Mouse (Mus musculus) myocyte (in vitro differentiated cells): Measurements from ENCODE around the gene Gm20388. TPM values are rescaled to one million over a fixed set of nuclear protein-coding genes. Genes with fewer than 3 reads are reported as not detected.
A peak's percentile ranks its signal among the peaks of the same experiment; 100 is the strongest.

ENCODE experiments used
- H3K27me3 ChIP-seq: one replicate; pipeline ENCODE4 v1.6.1; 2011; ENCODE audit not compliant: control insufficient read depth, insufficient read depth, insufficient read length
- H3K36me3 ChIP-seq: one replicate; pipeline ENCODE4 v1.6.1; 2011; ENCODE audit not compliant: control insufficient read depth, insufficient read depth
- H3K4me2 ChIP-seq: one replicate; pipeline ENCODE4 v1.6.1; 2011; ENCODE audit warnings: low read depth, control low read depth
- H3K4me3 ChIP-seq: one replicate; pipeline ENCODE4 v1.5.1; 2011; ENCODE audit warnings: mild to moderate bottlenecking, control low read depth, moderate library complexity
- H3K79me2 ChIP-seq: one replicate; pipeline ENCODE4 v1.6.1; 2011; ENCODE audit not compliant: control insufficient read depth, insufficient read depth
- H3ac ChIP-seq: one replicate; pipeline ENCODE4 v1.6.1; 2011; ENCODE audit not compliant: control insufficient read depth, insufficient read length
- CEBPB ChIP-seq: IDR thresholded peaks from 2 replicates; pipeline ENCODE4 v1.6.1; 2011; ENCODE audit warnings: mild to moderate bottlenecking, moderate library complexity; ENCODE audit not compliant: poor library complexity, insufficient read depth, severe bottlenecking
- E2F4 ChIP-seq: IDR thresholded peaks from one replicate; pipeline ENCODE4 v1.6.1; 2011; ENCODE audit warnings: mild to moderate bottlenecking, control low read depth, moderate library complexity; ENCODE audit not compliant: insufficient read depth
- MAX ChIP-seq: IDR thresholded peaks from one replicate; pipeline ENCODE4 v1.6.1; 2011; ENCODE audit warnings: low read depth, mild to moderate bottlenecking, control low read depth
- MYOD1 ChIP-seq, 3 experiments: IDR thresholded peaks; one replicate each; pipeline ENCODE4 v1.6.1; 2011; ENCODE audit warnings: control low read depth in 2 of 3, low read depth in 2 of 3, mild to moderate bottlenecking in 2 of 3, moderate library complexity in 1 of 3; ENCODE audit not compliant: insufficient read length in 2 of 3, control insufficient read depth in 1 of 3
- MYOG ChIP-seq, 3 experiments: IDR thresholded peaks; one replicate each; pipeline ENCODE4 v1.6.1; 2011; ENCODE audit warnings: control low read depth in 2 of 3, low read depth in 2 of 3, mild to moderate bottlenecking in 2 of 3; ENCODE audit not compliant: insufficient read length in 2 of 3, control insufficient read depth in 1 of 3, insufficient read depth in 1 of 3
- POLR2A ChIP-seq: IDR thresholded peaks from one replicate; pipeline ENCODE4 v1.6.1; 2011; ENCODE audit warnings: low read depth, mild to moderate bottlenecking, control low read depth, moderate library complexity; ENCODE audit not compliant: insufficient read length
- POLR2AphosphoS2 ChIP-seq: IDR thresholded peaks from one replicate; pipeline ENCODE4 v1.6.1; 2011; ENCODE audit warnings: low read depth, control low read depth; ENCODE audit not compliant: insufficient read length
- REST ChIP-seq: IDR thresholded peaks from one replicate; pipeline ENCODE4 v1.6.1; 2011; ENCODE audit warnings: mild to moderate bottlenecking, control low read depth, moderate library complexity; ENCODE audit not compliant: insufficient read depth, insufficient read length
- SRF ChIP-seq: IDR thresholded peaks from one replicate; pipeline ENCODE4 v1.6.1; 2011; ENCODE audit warnings: low read depth; ENCODE audit not compliant: control insufficient read depth, insufficient read length
- TCF12 ChIP-seq: IDR thresholded peaks from one replicate; pipeline ENCODE4 v1.6.1; 2011; ENCODE audit warnings: mild to moderate bottlenecking, control low read depth; ENCODE audit not compliant: poor library complexity, insufficient read depth, severe bottlenecking
- TCF3 ChIP-seq: IDR thresholded peaks from one replicate; pipeline ENCODE4 v1.6.1; 2011; ENCODE audit warnings: low read depth, control low read depth; ENCODE audit not compliant: insufficient read length
- USF1 ChIP-seq: IDR thresholded peaks from one replicate; pipeline ENCODE4 v1.6.1; 2011; ENCODE audit warnings: low read depth, mild to moderate bottlenecking, control low read depth, moderate library complexity
- polyA plus RNA-seq: library from polyadenylated mRNA; unstranded; fragments of >200 nt; fragmentation: generic; extraction: Trizol; gene quantifications from one replicate; pipeline ENCODE4 v1.2.1, GENCODE M21; 2012; ENCODE audit warnings: missing spikeins

Gene Gm20388
- polyA plus RNA-seq, 1 experiment: 15.3 TPM

DNA sequence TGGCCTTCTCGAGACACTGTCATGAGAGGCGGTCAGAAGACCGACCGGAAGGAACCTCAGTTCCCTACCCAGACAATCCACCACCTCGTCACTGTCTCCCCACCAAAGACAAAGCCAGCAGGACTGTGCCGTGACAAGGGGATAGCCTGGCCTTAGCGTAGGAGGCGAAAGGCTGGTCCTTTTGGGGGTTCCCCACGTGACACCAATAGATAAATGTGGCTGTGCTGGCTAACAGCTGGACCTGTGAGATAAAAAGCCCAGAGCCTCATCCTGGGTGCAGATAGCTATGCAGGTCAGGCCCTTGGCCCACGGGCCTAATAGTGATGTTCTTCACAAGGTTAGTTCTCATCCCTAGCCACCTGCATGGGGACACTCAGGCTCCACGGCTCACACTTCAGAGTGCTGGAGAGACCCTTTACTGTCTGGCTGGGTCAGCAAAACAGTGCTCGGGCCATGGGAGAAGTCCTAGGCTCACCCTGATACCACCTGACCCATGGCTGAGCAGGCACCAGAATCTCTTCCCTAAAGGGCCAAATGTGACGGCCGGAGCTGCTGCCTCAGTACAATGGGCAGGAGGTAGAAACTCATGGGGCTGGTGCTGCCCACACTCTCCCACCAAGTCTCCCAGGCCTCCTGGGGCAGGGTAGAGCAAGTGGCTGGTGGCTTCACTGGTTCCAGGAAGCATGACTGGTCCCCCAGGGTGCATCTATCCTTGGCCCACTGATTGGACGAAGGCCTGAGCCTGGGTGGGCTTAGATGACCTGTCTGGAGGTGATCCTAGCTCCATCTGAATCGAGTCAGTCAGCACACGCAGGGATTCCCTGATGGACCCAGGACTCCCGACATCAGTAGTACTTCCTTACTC lies 1988.8 kb downstream of the Gm20388 start:
- Histone ChIP-seq H3K4me3 (peak overlapping the region; percentile 11), H3K4me2 (peak overlapping the region; percentile 96), H3ac (no peak overlapping the region), H3K36me3 (peaks cover 33% of the 10 kb centered on the region), H3K27me3 (no peaks in the 10 kb centered on the region), H3K79me2 (peaks cover 85% of the 10 kb centered on the region)
- TF ChIP-seq POLR2AphosphoS2 (peak; percentile 61), SRF (no peak)

DNA sequence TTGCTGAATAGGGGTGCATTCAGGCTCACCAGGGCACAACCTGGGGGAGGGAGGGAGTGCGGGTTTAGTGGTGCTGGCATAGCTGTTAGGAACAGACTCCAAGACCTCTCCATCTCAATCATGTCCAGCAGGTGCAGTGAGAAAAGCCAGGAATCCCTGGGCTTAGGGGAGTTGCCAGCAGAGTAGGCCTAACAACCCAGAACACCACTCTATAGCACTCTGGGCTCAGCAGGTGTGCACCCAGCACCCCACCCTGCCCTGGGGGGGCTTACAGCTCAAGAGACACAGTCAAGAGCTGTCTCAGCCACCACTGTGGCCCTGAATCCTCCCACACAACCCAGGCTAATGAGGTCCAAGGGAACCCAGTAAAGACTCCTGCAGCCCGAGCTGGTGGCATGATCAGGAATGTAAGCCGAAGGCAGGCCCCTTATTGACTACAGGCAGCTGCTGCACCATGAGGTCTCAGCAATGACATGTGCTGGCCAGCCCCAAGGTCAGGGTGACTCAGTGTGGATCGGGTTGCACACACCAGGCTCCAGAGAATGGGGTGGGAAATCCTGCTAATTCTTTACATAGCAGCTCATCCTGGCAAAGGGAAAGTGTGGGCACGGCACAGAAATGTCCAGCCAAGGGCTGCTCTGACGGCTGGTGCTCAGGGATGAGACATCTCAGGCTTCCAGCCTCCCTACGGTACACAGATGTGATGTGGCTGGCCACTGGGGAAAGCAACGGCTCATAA lies 1991.0 kb downstream of the Gm20388 start:
- peak; percentile 80 for TF ChIP-seq TCF3
- peak; percentile 64 to 89 (median 83) for TF ChIP-seq MYOD1 (IDR thresholded peaks at IDR 0.05; ENCODE audit: control insufficient read depth in 1 of 3, insufficient read length in 2 of 3, low read depth in 2 of 3)
- TF ChIP-seq POLR2A: peak; percentile 37
- no peak for TF ChIP-seq SRF
- TF ChIP-seq MAX: no peak
- TF ChIP-seq POLR2AphosphoS2: peak; percentile 13
- peak; percentile 60 for TF ChIP-seq TCF12
- no peak for TF ChIP-seq E2F4
- no peak for TF ChIP-seq USF1
- TF ChIP-seq REST: no peak
- TF ChIP-seq CEBPB: no peak
- TF ChIP-seq MYOG (IDR thresholded peaks at IDR 0.05; ENCODE audit: control insufficient read depth in 1 of 3, insufficient read depth in 1 of 3, insufficient read length in 2 of 3, low read depth in 2 of 3): peak; percentile 71 to 84 (median 76)
- Histone ChIP-seq H3K36me3 (peaks cover 26% of the 10 kb centered on the region), H3K4me2 (peak overlapping the region; percentile 96), H3K27me3 (no peaks in the 10 kb centered on the region), H3K79me2 (peaks cover 85% of the 10 kb centered on the region), H3K4me3 (peak overlapping the region; percentile 100), H3ac (peak overlapping the region; percentile 16)

DNA sequence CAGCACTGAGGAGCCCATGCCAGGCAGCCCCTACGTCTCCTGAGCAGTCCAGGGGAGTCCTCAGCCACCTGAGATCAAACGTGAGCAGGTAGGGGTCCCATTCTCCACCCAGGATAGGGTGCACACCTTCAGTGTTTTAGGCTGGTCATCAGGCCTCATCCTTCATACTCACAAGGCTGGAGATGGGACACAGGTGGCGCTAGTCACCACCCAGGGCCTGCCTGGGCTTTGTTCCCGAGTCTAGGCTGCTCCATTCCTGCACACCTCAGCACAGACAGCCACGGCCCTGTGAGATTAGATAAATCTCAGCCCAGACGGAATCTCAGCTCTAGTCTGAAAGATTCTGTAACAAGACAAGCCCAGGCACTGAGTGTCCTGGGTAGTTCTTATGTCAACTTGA lies 1993.3 kb downstream of the Gm20388 start:
- peak overlapping the region; percentile 94 for H3K4me2 ChIP-seq
- H3K27me3 ChIP-seq: no peaks in the 10 kb centered on the region
- H3ac ChIP-seq: no peak overlapping the region
- H3K79me2 ChIP-seq: peaks cover 77% of the 10 kb centered on the region
- H3K4me3 ChIP-seq: peak overlapping the region; percentile 100
- H3K36me3 ChIP-seq: peaks cover 26% of the 10 kb centered on the region
- no peak for TF ChIP-seq USF1
- TF ChIP-seq POLR2AphosphoS2: peak; percentile 27
- peak in 1 of 3 experiments; percentile 28 for TF ChIP-seq MYOG (IDR thresholded peaks at IDR 0.05; ENCODE audit: control insufficient read depth in 1 of 3, insufficient read depth in 1 of 3, insufficient read length in 2 of 3, low read depth in 2 of 3)

DNA sequence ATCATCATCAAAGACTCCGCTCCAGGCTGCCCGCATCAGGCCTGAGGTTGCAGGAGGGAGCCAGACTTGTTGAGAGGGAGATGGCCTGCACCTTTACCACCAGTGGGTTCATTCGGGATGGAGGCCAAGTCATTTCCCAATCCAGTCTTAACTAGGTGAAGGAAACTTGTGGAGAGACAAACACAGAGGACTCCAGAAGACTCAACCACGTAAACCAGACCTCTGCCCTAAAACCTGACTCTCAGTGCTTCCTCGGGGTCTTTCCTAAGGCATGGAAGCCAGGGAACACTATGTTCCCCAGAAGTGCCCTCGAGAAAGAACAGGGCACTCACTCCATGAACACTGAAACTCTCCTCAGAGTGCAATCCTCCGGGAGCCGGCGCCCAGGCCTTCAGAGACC lies 1994.4 kb downstream of the Gm20388 start:
- Histone ChIP-seq H3ac (peak overlapping the region; percentile 55), H3K4me2 (peak overlapping the region; percentile 94), H3K36me3 (peaks cover 26% of the 10 kb centered on the region), H3K79me2 (peaks cover 67% of the 10 kb centered on the region), H3K4me3 (peak overlapping the region; percentile 100), H3K27me3 (no peaks in the 10 kb centered on the region)
- TF ChIP-seq CEBPB: no peak
- no peak for TF ChIP-seq USF1

- peak overlapping the region; percentile 55 for H3ac ChIP-seq
- H3K79me2 ChIP-seq: peaks cover 63% of the 10 kb centered on the region
- H3K36me3 ChIP-seq: peaks cover 26% of the 10 kb centered on the region
- H3K4me2 ChIP-seq: peak overlapping the region; percentile 94
- no peaks in the 10 kb centered on the region for H3K27me3 ChIP-seq
- TF ChIP-seq MAX (no peak), USF1 (no peak), CEBPB (no peak), POLR2A (no peak)
- H3K4me3 ChIP-seq: peak overlapping the region; percentile 100
Measured at GRCm38 (mm10) chr8:121905420-121905819, 1994.8 kb downstream of the Gm20388 start.
